Mouse (Mus musculus) testis, adult 2 months (tissue): ENCODE measurements at regions not wholly inside any gene's neighbourhood (a gene's known extent, or its start where the extent isn't known, plus 50 kb on each side); places are given as distances from the start of the nearest gene placed in this dataset.

Source experiments
- CTCF ChIP-seq: fragments of 200-500 bp; IDR thresholded peaks from 2 replicates; pipeline ENCODE4 v1.5.1; 2012; ENCODE audit warnings: low read depth, mild to moderate bottlenecking, inconsistent platforms, low read length, moderate library complexity; ENCODE audit not compliant: control insufficient read depth, insufficient read depth, insufficient replicate concordance
- POLR2A ChIP-seq: fragments of 200-500 bp; IDR thresholded peaks from 2 replicates; pipeline ENCODE4 v1.6.1; 2012; ENCODE audit warnings: low read depth, mild to moderate bottlenecking, inconsistent platforms, low read length, moderate library complexity; ENCODE audit not compliant: control insufficient read depth

GRCm38 (mm10) chr3:155548204-155548603, 455.0 kb downstream of the Lrriq3 start:
- no peak for TF ChIP-seq POLR2A
- TF ChIP-seq CTCF, result no peak
